Mouse (Mus musculus): ENCODE data around the gene Styxl1. TPM values are rescaled to one million over a fixed set of nuclear protein-coding genes. Genes with fewer than 3 reads are reported as not detected.

The Styxl1 gene
- polyA plus RNA-seq, 1 experiment from 2014 or later = 0.84 TPM

DNA sequence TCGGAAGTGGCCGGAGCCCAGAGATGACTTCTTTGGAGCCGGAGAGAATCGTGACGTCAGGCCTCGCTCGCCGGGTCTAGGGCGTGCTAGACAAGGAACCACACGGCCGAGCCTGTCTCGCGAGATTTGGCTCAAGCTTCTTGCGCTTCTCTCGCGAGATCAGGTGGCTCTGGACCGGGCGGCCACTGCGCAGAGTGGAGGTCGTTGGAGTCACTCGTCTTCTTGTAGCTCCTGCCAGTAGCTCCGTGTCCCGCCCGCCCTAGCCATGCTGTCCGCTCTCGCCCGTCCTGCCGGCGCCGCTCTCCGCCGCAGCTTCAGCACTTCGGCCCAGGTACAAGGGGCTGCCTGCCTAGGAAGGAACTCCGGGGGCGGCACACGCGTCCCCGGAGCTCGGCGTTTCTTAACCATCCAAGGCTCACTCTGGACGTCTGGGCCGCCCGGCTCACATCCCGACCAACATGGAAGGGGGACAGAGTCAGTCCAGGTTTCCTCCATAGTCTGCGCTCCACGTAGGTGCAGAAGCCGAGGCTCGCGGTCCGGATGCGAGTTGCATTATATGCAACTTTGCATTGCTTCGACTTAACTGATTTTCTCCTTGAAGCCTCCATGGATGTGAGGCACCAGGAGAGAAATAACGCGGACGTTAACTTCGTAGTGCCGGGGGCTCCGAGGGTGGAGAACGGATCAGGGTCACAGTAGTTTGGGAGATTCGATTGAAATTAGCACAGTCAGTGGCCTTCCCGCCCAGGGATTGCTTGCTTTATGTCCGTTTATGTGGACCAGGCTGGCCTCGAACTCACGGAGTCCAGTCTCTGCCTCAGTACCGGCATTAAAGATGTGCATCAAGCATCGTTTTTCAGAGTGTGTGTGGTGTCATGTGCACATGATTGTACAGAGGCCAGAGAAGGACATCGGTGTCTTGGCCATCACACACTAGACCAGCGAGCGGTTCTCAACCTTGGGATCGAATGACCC lies 573 bp upstream of the Styxl1 start, which contains the start of gene Mdh2:
TSS of gene Mdh2 (plus strand) at position 10 of the 975 bp plus-strand sequence.
- Histone ChIP-seq H3K9me3 (ENCODE audit: control insufficient read depth, low read length) (no peaks in the 10 kb centered on the region), H3K27ac (ENCODE audit: low read length) (peak within 1 kb of the TSS; percentile 93), H3K27me3 (ENCODE audit: control insufficient read depth, insufficient read depth, low read depth, low read length) (no peaks in the 10 kb centered on the region), H3K4me2 (ENCODE audit: low read depth, low read length) (peak within 1 kb of the TSS; percentile 72), H3K9ac (ENCODE audit: low read length) (peak within 1 kb of the TSS; percentile 97), H3K36me3 (ENCODE audit: control insufficient read depth, insufficient read depth, low read length) (peaks cover 10% of the 10 kb centered on the region), H3K4me3 (ENCODE audit: low read length) (peak within 1 kb of the TSS; percentile 96), H3K4me1 (replicated peaks; ENCODE audit: control insufficient read depth, insufficient read depth, low read length) (peaks cover 15% of the 10 kb centered on the region)
- WGBS = under 1% methylated on average over 68 of the region's 70 CpGs
- ATAC-seq (ENCODE audit: low read depth) = peak; percentile 98

DNA sequence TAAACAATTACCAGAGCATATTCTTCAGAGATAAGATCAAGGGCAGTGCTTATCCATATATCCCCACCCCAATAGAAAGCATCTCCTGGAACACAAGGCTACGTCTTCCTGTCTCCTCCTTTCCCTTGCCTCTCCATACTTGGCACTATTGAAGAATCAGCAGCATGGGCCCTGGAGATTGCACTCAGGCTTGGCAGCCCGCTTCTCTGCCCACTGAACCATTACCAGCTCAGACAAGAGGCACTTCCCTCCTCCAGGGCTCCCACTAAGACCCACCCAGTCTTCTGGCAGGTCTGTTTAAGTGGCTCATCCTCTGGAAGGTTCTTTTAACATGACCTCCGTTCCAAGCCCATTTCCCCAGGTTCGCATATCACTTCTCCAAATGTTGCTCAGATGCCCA lies 1.6 kb downstream of the Styxl1 start:
- Histone ChIP-seq H3K4me3 (ENCODE audit: low read length) (no peak overlapping the region), H3K9me3 (ENCODE audit: control insufficient read depth, low read length) (no peaks in the 10 kb centered on the region), H3K36me3 (ENCODE audit: control insufficient read depth, insufficient read depth, low read length) (no peaks in the 10 kb centered on the region), H3K27ac (ENCODE audit: low read length) (no peak overlapping the region), H3K27me3 (ENCODE audit: control insufficient read depth, insufficient read depth, low read depth, low read length) (no peaks in the 10 kb centered on the region), H3K4me2 (ENCODE audit: low read depth, low read length) (no peak overlapping the region), H3K9ac (ENCODE audit: low read length) (no peak overlapping the region), H3K4me1 (replicated peaks; ENCODE audit: control insufficient read depth, insufficient read depth, low read length) (peaks cover 15% of the 10 kb centered on the region)
- 72% methylated on average over 4 of the region's 4 CpGs for WGBS
- no peak for ATAC-seq (ENCODE audit: low read depth)

DNA sequence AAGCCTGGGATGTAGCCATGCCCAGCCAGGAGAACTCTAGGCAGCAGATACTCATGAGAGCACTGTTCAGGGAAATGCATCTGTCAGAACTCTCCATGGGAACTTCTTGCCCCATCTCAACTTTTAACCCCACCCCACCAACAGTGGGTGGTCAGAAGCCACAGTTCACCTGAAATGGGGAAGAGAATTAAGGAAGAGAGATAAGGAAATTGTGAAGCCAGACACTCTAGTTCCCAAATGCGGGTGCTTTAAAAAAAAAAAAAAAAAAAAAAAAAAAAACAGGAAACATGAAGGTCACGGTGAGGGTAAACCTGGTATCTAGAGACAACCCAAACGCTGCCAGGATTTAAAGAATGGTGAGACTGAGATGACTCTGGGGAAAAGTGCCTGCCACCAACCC lies 5.7 kb downstream of the Styxl1 start:
- Histone ChIP-seq H3K27ac (ENCODE audit: low read length) (no peak overlapping the region), H3K4me3 (ENCODE audit: low read length) (no peak overlapping the region), H3K9ac (ENCODE audit: low read length) (no peak overlapping the region), H3K27me3 (ENCODE audit: control insufficient read depth, insufficient read depth, low read depth, low read length) (no peaks in the 10 kb centered on the region), H3K4me1 (replicated peaks; ENCODE audit: control insufficient read depth, insufficient read depth, low read length) (peaks cover 2% of the 10 kb centered on the region; the same call in 1 of the 2 replicates), H3K4me2 (ENCODE audit: low read depth, low read length) (no peak overlapping the region), H3K36me3 (ENCODE audit: control insufficient read depth, insufficient read depth, low read length) (no peaks in the 10 kb centered on the region), H3K9me3 (ENCODE audit: control insufficient read depth, low read length) (no peaks in the 10 kb centered on the region)
- no peak for ATAC-seq (ENCODE audit: low read depth)
- 27% methylated on average over 3 of the region's 3 CpGs for WGBS

DNA sequence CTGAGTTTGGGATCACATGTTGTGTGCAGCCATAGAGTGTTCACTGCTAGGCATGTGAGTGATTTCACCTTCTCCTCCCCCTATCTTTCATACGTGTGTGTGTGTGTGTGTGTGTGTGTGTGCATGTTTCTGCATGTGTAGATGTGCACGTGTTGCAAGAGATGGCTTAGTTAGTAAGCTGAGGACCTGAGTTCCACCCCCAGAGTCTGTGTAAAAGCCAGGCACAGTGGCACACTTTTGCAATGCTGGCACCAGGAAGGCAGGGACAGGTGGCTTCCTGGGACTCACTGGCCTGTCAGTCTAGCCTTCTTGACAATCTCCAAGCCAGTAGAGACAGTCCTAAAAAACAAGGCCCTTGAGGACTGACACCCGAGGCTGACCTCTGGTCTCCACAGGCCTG lies 13.2 kb downstream of the Styxl1 start:
- 45% methylated on average over 3 of the region's 3 CpGs for WGBS
- no peak for ATAC-seq (ENCODE audit: low read depth)
- Histone ChIP-seq H3K9me3 (ENCODE audit: control insufficient read depth, low read length) (no peaks in the 10 kb centered on the region), H3K27me3 (ENCODE audit: control insufficient read depth, insufficient read depth, low read depth, low read length) (no peaks in the 10 kb centered on the region), H3K9ac (ENCODE audit: low read length) (no peak overlapping the region), H3K4me2 (ENCODE audit: low read depth, low read length) (no peak overlapping the region), H3K4me1 (replicated peaks; ENCODE audit: control insufficient read depth, insufficient read depth, low read length) (no peaks in the 10 kb centered on the region), H3K27ac (ENCODE audit: low read length) (no peak overlapping the region), H3K36me3 (ENCODE audit: control insufficient read depth, insufficient read depth, low read length) (no peaks in the 10 kb centered on the region), H3K4me3 (ENCODE audit: low read length) (no peak overlapping the region)

DNA sequence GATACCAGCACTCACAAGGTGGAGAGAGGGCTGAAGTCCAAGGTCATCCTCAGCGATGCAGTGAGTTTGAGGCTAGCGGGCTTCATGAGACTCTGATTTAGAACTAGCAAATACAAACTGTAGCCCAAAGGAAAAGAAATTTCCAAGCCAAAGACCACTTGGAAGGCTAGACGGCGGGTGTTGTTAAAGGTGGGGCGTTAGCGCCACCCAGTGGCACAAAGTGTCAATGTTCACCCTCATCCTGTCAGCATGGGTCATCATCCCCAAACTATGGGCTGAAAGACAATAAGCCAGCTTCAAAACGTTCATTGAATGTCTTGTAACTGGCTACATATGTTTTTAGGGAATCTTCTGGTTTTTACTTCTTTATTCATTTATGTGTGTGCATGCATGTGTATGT lies 14.7 kb downstream of the Styxl1 start:
- no peaks in the 10 kb centered on the region for H3K36me3 ChIP-seq (ENCODE audit: control insufficient read depth, insufficient read depth, low read length)
- no peak overlapping the region for H3K4me2 ChIP-seq (ENCODE audit: low read depth, low read length)
- ATAC-seq (ENCODE audit: low read depth) = no peak
- 3% methylated on average over 7 of the region's 7 CpGs for WGBS
- no peaks in the 10 kb centered on the region for H3K9me3 ChIP-seq (ENCODE audit: control insufficient read depth, low read length)
- no peaks in the 10 kb centered on the region for H3K4me1 ChIP-seq (replicated peaks; ENCODE audit: control insufficient read depth, insufficient read depth, low read length)
- H3K27me3 ChIP-seq (ENCODE audit: control insufficient read depth, insufficient read depth, low read depth, low read length) = no peaks in the 10 kb centered on the region
- H3K27ac ChIP-seq (ENCODE audit: low read length) = no peak overlapping the region
- H3K4me3 ChIP-seq (ENCODE audit: low read length) = no peak overlapping the region
- H3K9ac ChIP-seq (ENCODE audit: low read length) = no peak overlapping the region

DNA sequence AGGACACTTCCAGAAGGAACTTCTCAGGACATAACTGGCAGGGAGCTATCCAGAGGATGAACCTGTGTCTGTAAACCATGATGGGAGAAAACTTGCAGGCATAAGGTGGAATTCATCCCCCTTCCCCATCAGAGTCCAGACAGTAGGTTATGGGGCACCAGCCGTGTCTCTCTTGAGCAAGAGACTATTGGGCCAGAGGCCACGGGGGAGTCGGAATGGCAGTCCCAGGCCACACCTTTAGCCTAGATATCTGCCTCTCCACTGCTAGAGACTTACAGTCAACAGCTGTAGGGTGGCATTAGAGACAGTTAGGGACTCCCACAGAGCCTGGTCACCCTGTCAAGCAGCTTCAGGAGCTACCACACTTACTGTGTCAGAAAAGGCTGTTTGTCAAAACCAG lies 16.3 kb downstream of the Styxl1 start:
- no peaks in the 10 kb centered on the region for H3K9me3 ChIP-seq (ENCODE audit: control insufficient read depth, low read length)
- H3K27ac ChIP-seq (ENCODE audit: low read length) = no peak overlapping the region
- no peak overlapping the region for H3K9ac ChIP-seq (ENCODE audit: low read length)
- 55% methylated on average over 3 of the region's 3 CpGs for WGBS
- no peak overlapping the region for H3K4me2 ChIP-seq (ENCODE audit: low read depth, low read length)
- no peak overlapping the region for H3K4me3 ChIP-seq (ENCODE audit: low read length)
- no peaks in the 10 kb centered on the region for H3K4me1 ChIP-seq (replicated peaks; ENCODE audit: control insufficient read depth, insufficient read depth, low read length)
- H3K27me3 ChIP-seq (ENCODE audit: control insufficient read depth, insufficient read depth, low read depth, low read length) = no peaks in the 10 kb centered on the region
- no peaks in the 10 kb centered on the region for H3K36me3 ChIP-seq (ENCODE audit: control insufficient read depth, insufficient read depth, low read length)
- no peak for ATAC-seq (ENCODE audit: low read depth)

DNA sequence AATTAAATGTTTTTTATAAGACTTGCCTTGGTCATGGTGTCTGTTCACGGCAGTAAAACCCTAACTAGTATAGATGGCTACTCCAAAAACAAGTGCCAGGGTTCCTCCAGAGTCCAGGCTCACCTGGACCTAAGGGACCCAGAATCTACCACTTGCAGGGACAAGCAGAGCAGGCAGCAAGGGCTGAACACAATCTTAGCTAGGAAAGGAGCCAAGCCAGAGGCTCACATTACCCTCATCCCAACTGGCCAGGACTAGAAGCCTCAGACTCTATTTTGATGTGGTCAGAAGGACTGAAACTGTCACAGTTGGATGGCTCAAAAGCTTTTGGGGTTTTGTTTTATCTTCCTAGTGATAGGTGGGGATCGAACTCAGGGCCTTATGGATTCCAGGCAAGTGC lies 26.6 kb downstream of the Styxl1 start:
- Histone ChIP-seq H3K9me3 (ENCODE audit: control insufficient read depth, low read length) (peaks cover 2% of the 10 kb centered on the region; the same call in 1 of the 2 replicates), H3K36me3 (ENCODE audit: control insufficient read depth, insufficient read depth, low read length) (no peaks in the 10 kb centered on the region), H3K27me3 (ENCODE audit: control insufficient read depth, insufficient read depth, low read depth, low read length) (no peaks in the 10 kb centered on the region), H3K9ac (ENCODE audit: low read length) (no peak overlapping the region), H3K4me1 (replicated peaks; ENCODE audit: control insufficient read depth, insufficient read depth, low read length) (no peaks in the 10 kb centered on the region), H3K4me3 (ENCODE audit: low read length) (no peak overlapping the region), H3K4me2 (ENCODE audit: low read depth, low read length) (no peak overlapping the region), H3K27ac (ENCODE audit: low read length) (no peak overlapping the region)
- 61% methylated on average over 2 of the region's 2 CpGs for WGBS
- no peak for ATAC-seq (ENCODE audit: low read depth)

DNA sequence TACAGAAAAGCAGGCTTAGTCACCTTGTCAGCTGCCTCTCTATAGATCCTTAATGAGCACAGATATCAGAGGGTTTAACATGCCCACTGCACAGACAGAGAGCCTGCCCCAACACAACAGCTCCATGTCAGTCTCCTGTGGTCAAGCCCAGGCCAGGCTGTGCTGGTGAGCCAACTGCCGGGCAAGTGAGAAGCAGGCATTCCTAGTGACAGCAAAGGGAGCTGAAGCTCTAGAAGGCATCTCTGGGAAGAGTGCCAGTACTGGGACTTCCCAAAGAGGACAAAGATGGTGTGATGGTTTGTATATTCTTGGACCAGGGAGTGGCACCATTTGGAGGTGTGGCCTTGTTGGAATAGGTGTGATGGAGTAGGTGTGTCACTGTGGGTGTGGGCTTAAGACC lies 27.1 kb downstream of the Styxl1 start:
- WGBS = 78% methylated on average over 1 of the region's 1 CpGs
- Histone ChIP-seq H3K27ac (ENCODE audit: low read length) (no peak overlapping the region), H3K4me3 (ENCODE audit: low read length) (no peak overlapping the region), H3K9ac (ENCODE audit: low read length) (no peak overlapping the region), H3K4me1 (replicated peaks; ENCODE audit: control insufficient read depth, insufficient read depth, low read length) (no peaks in the 10 kb centered on the region), H3K9me3 (ENCODE audit: control insufficient read depth, low read length) (peaks cover 2% of the 10 kb centered on the region; the same call in 1 of the 2 replicates), H3K27me3 (ENCODE audit: control insufficient read depth, insufficient read depth, low read depth, low read length) (no peaks in the 10 kb centered on the region), H3K36me3 (ENCODE audit: control insufficient read depth, insufficient read depth, low read length) (no peaks in the 10 kb centered on the region), H3K4me2 (ENCODE audit: low read depth, low read length) (no peak overlapping the region)
- ATAC-seq (ENCODE audit: low read depth) = no peak

DNA sequence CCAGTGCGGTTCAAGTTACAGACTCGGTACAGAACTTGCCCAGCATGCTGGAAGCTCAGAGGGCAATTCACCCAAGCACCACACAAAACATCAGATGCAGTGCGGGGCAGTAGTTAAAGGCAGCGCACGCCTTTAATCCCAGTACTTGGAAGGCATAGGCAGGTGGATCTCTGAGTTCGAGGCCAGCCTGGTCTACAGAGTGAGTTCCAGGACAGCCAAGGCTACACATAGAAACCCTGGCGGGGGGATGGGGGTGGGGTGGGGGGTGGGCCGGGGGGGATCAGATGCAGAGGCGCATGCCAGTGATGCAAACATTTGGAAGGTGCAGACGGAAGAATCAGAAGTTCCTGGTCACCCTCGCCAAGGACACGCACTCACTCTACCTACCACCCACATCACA lies 33.4 kb downstream of the Styxl1 start:
- Histone ChIP-seq H3K27me3 (ENCODE audit: control insufficient read depth, insufficient read depth, low read depth, low read length) (no peaks in the 10 kb centered on the region), H3K4me1 (replicated peaks; ENCODE audit: control insufficient read depth, insufficient read depth, low read length) (peaks cover 6% of the 10 kb centered on the region), H3K9me3 (ENCODE audit: control insufficient read depth, low read length) (no peaks in the 10 kb centered on the region), H3K4me3 (ENCODE audit: low read length) (peak overlapping the region; percentile 92), H3K9ac (ENCODE audit: low read length) (peak overlapping the region; percentile 55), H3K27ac (ENCODE audit: low read length) (peak overlapping the region; percentile 43; the same call in 1 of the 2 replicates), H3K36me3 (ENCODE audit: control insufficient read depth, insufficient read depth, low read length) (no peaks in the 10 kb centered on the region; the same call in 1 of the 2 replicates), H3K4me2 (ENCODE audit: low read depth, low read length) (peak overlapping the region; percentile 91)
- WGBS = 20% methylated on average over 12 of the region's 12 CpGs
- ATAC-seq (ENCODE audit: low read depth) = no peak

Data from lung, embryonic 16.5 days (tissue).